Comparison of ENCODE assay signal across 8 mouse cellular contexts in genomic region chr11:112779762-112780161, GRCm38 (mm10). TPM values are rescaled to one million over a fixed set of nuclear protein-coding genes. Genes with fewer than 3 reads are reported as not detected.
DNase-seq lines count a peak whose midpoint lies in the region; ATAC-seq and TF ChIP-seq lines count a peak whose summit lies in the region.

No protein-coding gene starts in this region.

- ATAC-seq in forebrain, embryonic 11.5 days (replicated peaks; ENCODE audit: low FRiP score), result no peak
- ATAC-seq in intestine, embryonic 15.5 days, result no peak

- WGBS in forebrain, embryonic 11.5 days, result under 1% methylated on average over 10 of the region's 10 CpGs
- WGBS in intestine, embryonic 15.5 days, result 1% methylated on average over 10 of the region's 10 CpGs

- no peaks in the 10 kb centered on the region; the same call in 1 of the 2 replicates for H3K36me3 ChIP-seq in forebrain, embryonic 11.5 days (ENCODE audit: control insufficient read depth, insufficient read depth, low read length)
- H3K36me3 ChIP-seq in intestine, embryonic 15.5 days, result no peaks in the 10 kb centered on the region

- H3K4me3 ChIP-seq in layer of hippocampus, adult 2 months, result no peak overlapping the region
- H3K4me3 ChIP-seq in forebrain, embryonic 11.5 days (ENCODE audit: low read depth, low read length), result no peak overlapping the region
- H3K4me3 ChIP-seq in intestine, embryonic 15.5 days (replicated peaks), result no peak overlapping the region

- no peaks in the 10 kb centered on the region for H3K27me3 ChIP-seq in forebrain, embryonic 11.5 days (ENCODE audit: control insufficient read depth, insufficient read depth, low read length)
- H3K27me3 ChIP-seq in intestine, embryonic 15.5 days (replicated peaks), result peaks cover 19% of the 10 kb centered on the region

- no peaks in the 10 kb centered on the region for H3K9me3 ChIP-seq in forebrain, embryonic 11.5 days (ENCODE audit: control insufficient read depth, low read length)
- H3K9me3 ChIP-seq in intestine, embryonic 15.5 days, result no peaks in the 10 kb centered on the region

- peak; percentile 96 for TF ChIP-seq CTCF in layer of hippocampus, adult 2 months (conservative IDR thresholded peaks at IDR 0.05)

- DNase-seq in layer of hippocampus, adult 2 months (ENCODE audit: low spot score in 2 of 2), result peak in 1 of 2 experiments; percentile 33
- no peak for DNase-seq in layer of hippocampus, postnatal 14 days (ENCODE audit: low spot score in 2 of 2)
- DNase-seq in ZHBTc4 (ENCODE audit: low read depth, low spot score), result peak; percentile 51
- DNase-seq in forebrain, embryonic 11.5 days (ENCODE audit: low spot score), result peak; percentile 84
- peak; percentile 62 for DNase-seq in lung, postnatal 10 days
- DNase-seq in thymus, postnatal 36 days, result no peak
- no peak for DNase-seq in cerebellum, adult 11 months

- peak overlapping the region; percentile 3; the same call in 1 of the 2 replicates for H3K9ac ChIP-seq in forebrain, embryonic 11.5 days (ENCODE audit: low read length)
- H3K9ac ChIP-seq in intestine, embryonic 15.5 days, result no peak overlapping the region

- no peak overlapping the region for H3K27ac ChIP-seq in layer of hippocampus, adult 2 months
- no peak overlapping the region for H3K27ac ChIP-seq in forebrain, embryonic 11.5 days (ENCODE audit: low read depth, low read length)
- no peak overlapping the region for H3K27ac ChIP-seq in intestine, embryonic 15.5 days

- H3K4me1 ChIP-seq in forebrain, embryonic 11.5 days (replicated peaks; ENCODE audit: control insufficient read depth, insufficient read depth, low read length), result peaks cover 26% of the 10 kb centered on the region; the same call in 1 of the 2 replicates
- H3K4me1 ChIP-seq in intestine, embryonic 15.5 days (replicated peaks), result peaks cover 25% of the 10 kb centered on the region

- no peak overlapping the region for H3K4me2 ChIP-seq in forebrain, embryonic 11.5 days (ENCODE audit: low read depth, low read length, severe bottlenecking)
- H3K4me2 ChIP-seq in intestine, embryonic 15.5 days (replicated peaks), result 0 out of 2 replicates have a peak overlapping the region, but pooled peaks have one; percentile 13

RNA-seq across cellular contexts. Expression of gene Sox9, which starts 2.3 kb away (rescaled TPM):
- total RNA-seq in layer of hippocampus, adult 2 months (2021), result 10 to 100 TPM; 27.7 to 31.5 TPM
- total RNA-seq in layer of hippocampus, postnatal 14 days (2021), result 10 to 100 TPM; 26.3 to 29.2 TPM
- polyA plus RNA-seq in forebrain, embryonic 11.5 days (2014; fragmentation: Nextera tagmentation; extraction: Ambion mirVana), result 165 and 180 TPM in 2 replicates
- 35.0 and 41.2 TPM in 2 replicates for polyA plus RNA-seq in intestine, embryonic 15.5 days (2015; fragmentation: Nextera tagmentation; extraction: Ambion mirVana)

Comparison
In these comparisons a context has a peak if more than half of its experiments do, and no peak if none do; other contexts are left out.
1. DNase-seq: peak in ZHBTc4 (single experiment), forebrain, embryonic 11.5 days (single experiment) and lung, postnatal 10 days (single experiment); none in layer of hippocampus, postnatal 14 days (0 of 2), thymus, postnatal 36 days (0 of 2) and cerebellum, adult 11 months (single experiment).